Mouse (Mus musculus) erythroblast, embryonic 14.5 days (primary cell): ENCODE measurements around the gene Chst2.

Experiments
- GATA1 ChIP-seq: IDR thresholded peaks from 2 replicates; pipeline ENCODE4 v1.6.1; 2012; ENCODE audit warnings: low read length, inconsistent platforms, mixed read lengths
- TAL1 ChIP-seq: IDR thresholded peaks from 3 replicates; pipeline ENCODE4 v1.6.1; 2012; ENCODE audit warnings: low read length, inconsistent platforms, mixed read lengths

DNA sequence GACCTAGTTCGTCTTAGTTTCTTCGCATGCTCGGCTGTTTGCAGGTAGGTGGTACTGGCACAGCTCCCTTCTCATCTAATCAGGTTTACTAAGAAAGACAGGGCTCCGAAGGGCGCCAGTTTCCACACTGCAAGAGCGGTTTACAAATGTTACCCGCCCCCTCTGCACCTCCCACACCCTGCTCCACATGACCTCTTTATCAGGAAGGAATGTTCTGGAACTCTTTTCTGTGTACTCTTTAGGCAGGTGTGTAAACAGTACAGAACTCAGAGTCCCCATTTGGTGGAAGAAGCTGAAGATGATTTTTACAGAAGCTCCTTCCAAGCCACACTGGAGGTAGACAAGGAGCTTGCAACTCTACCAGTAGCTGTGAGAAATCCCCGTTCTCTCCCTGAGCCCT is 31.2 kb downstream of the Chst2 start:
- TF ChIP-seq TAL1 (no peak), GATA1 (no peak)
